Mouse (Mus musculus): Measurements from ENCODE around the gene Cenpn. TPM values are rescaled to one million over a fixed set of nuclear protein-coding genes. Genes with fewer than 3 reads are reported as not detected.

The Cenpn gene
- polyA plus RNA-seq (2015; fragmentation: Nextera tagmentation; extraction: Ambion mirVana): 29.8 and 30.1 TPM in 2 replicates

GRCm38 (mm10) chr8:116921337-116922059, at the start of gene Cenpn, which contains the start of gene Cmc2:
TSS of gene Cenpn (plus strand) at chr8:116921730.
TSS of gene Cmc2 (minus strand) at chr8:116921455.
- peaks cover 14% of the 10 kb centered on the region for H3K4me1 ChIP-seq
- peak within 1 kb of the TSS; percentile 70 for H3K4me2 ChIP-seq
- peak within 1 kb of the TSS; percentile 84 for H3K4me3 ChIP-seq
- peak; percentile 92 for ATAC-seq (ENCODE audit: insufficient number of reproducible peaks, low FRiP score, low TSS enrichment, low read depth)
- no peaks in the 10 kb centered on the region for H3K27me3 ChIP-seq
- H3K9me3 ChIP-seq: no peaks in the 10 kb centered on the region
- WGBS: under 1% methylated on average over 57 of the region's 57 CpGs
- H3K9ac ChIP-seq: peak within 1 kb of the TSS; percentile 79
- H3K27ac ChIP-seq: peak within 1 kb of the TSS; percentile 90
- H3K36me3 ChIP-seq: peaks cover 13% of the 10 kb centered on the region; the same call in 1 of the 2 replicates

- no peaks in the 10 kb centered on the region for H3K9me3 ChIP-seq
- H3K4me1 ChIP-seq: no peaks in the 10 kb centered on the region
- H3K27ac ChIP-seq: no peak overlapping the region
- WGBS: 69% methylated on average over 2 of the region's 2 CpGs
- no peak overlapping the region for H3K4me2 ChIP-seq
- H3K9ac ChIP-seq: no peak overlapping the region
- H3K27me3 ChIP-seq: no peaks in the 10 kb centered on the region
- no peak overlapping the region for H3K4me3 ChIP-seq
- H3K36me3 ChIP-seq: no peaks in the 10 kb centered on the region
- ATAC-seq (ENCODE audit: insufficient number of reproducible peaks, low FRiP score, low TSS enrichment, low read depth): no peak
Observed at GRCm38 (mm10) chr8:116872761-116873342, 48.7 kb upstream of the Cenpn start.

DNA sequence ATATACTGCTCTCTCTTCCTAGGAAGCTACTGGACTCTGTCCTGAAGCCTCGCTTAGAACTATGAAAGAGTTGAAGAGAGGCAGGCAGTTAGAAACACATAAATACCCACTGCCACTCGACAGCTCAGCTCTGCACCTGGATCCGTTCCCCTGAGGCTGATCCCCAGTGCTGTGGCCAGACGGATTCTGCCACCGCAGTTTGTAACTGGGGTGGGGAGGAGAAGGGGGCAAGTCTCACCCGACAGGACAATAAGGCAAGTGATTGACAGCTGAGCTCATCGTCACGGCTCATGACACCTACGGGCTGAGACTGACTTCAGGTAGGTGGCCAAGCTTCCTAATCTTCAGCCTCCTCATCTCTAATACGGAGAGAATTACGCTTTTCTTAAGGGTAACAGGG, 47.9 kb upstream of the Cenpn start:
- no peak overlapping the region for H3K27ac ChIP-seq
- no peak overlapping the region for H3K4me2 ChIP-seq
- no peak for ATAC-seq (ENCODE audit: insufficient number of reproducible peaks, low FRiP score, low TSS enrichment, low read depth)
- no peaks in the 10 kb centered on the region for H3K36me3 ChIP-seq
- no peaks in the 10 kb centered on the region for H3K9me3 ChIP-seq
- WGBS: 58% methylated on average over 11 of the region's 11 CpGs
- no peaks in the 10 kb centered on the region for H3K4me1 ChIP-seq
- no peak overlapping the region for H3K9ac ChIP-seq
- no peaks in the 10 kb centered on the region for H3K27me3 ChIP-seq
- no peak overlapping the region for H3K4me3 ChIP-seq

GRCm38 (mm10) chr8:116873986-116874385, 47.5 kb upstream of the Cenpn start:
- Histone ChIP-seq H3K27ac (no peak overlapping the region), H3K27me3 (no peaks in the 10 kb centered on the region), H3K4me3 (no peak overlapping the region), H3K9me3 (no peaks in the 10 kb centered on the region), H3K4me2 (no peak overlapping the region), H3K4me1 (no peaks in the 10 kb centered on the region), H3K9ac (no peak overlapping the region), H3K36me3 (no peaks in the 10 kb centered on the region)
- ATAC-seq (ENCODE audit: insufficient number of reproducible peaks, low FRiP score, low TSS enrichment, low read depth): no peak
- WGBS: 67% methylated on average over 8 of the region's 8 CpGs

- no peaks in the 10 kb centered on the region for H3K9me3 ChIP-seq
- no peak overlapping the region for H3K4me2 ChIP-seq
- no peaks in the 10 kb centered on the region for H3K4me1 ChIP-seq
- no peaks in the 10 kb centered on the region for H3K36me3 ChIP-seq
- no peak for ATAC-seq (ENCODE audit: insufficient number of reproducible peaks, low FRiP score, low TSS enrichment, low read depth)
- H3K9ac ChIP-seq: no peak overlapping the region
- WGBS: 80% methylated on average over 17 of the region's 17 CpGs
- H3K27me3 ChIP-seq: no peaks in the 10 kb centered on the region
- H3K27ac ChIP-seq: no peak overlapping the region
- H3K4me3 ChIP-seq: no peak overlapping the region
Observed at GRCm38 (mm10) chr8:116875798-116876450, 45.6 kb upstream of the Cenpn start.

- WGBS: 90% methylated on average over 8 of the region's 8 CpGs
- Histone ChIP-seq H3K9ac (no peak overlapping the region), H3K4me1 (no peaks in the 10 kb centered on the region), H3K9me3 (no peaks in the 10 kb centered on the region), H3K36me3 (peaks cover 4% of the 10 kb centered on the region; the same call in 1 of the 2 replicates), H3K4me3 (no peak overlapping the region), H3K4me2 (no peak overlapping the region), H3K27me3 (no peaks in the 10 kb centered on the region), H3K27ac (no peak overlapping the region)
- ATAC-seq (ENCODE audit: insufficient number of reproducible peaks, low FRiP score, low TSS enrichment, low read depth): no peak
Observed at GRCm38 (mm10) chr8:116881396-116881795, 40.1 kb upstream of the Cenpn start.

DNA sequence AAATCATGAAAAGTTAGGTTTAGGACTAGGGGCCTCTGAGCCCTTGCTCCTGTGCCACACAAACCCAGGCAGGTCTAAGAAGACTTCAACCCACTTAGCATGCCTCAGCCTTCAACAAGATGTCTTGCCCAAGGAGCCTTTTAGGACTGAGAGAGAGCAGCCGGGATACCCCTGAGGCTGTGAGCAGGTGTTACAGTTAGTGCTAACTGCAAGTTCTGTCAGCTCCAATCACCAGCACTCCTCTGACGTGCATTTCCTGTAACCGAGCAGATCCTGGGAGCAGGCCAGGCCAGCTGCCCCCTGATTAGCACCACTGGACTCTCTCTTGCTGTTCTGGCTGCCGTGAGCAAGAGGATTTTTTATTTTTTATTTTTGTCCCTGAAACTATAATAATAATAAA, 33.7 kb upstream of the Cenpn start:
- Histone ChIP-seq H3K27ac (no peak overlapping the region), H3K27me3 (no peaks in the 10 kb centered on the region), H3K4me3 (no peak overlapping the region), H3K4me1 (no peaks in the 10 kb centered on the region), H3K36me3 (peaks cover 33% of the 10 kb centered on the region), H3K4me2 (no peak overlapping the region), H3K9me3 (no peaks in the 10 kb centered on the region), H3K9ac (no peak overlapping the region)
- ATAC-seq (ENCODE audit: insufficient number of reproducible peaks, low FRiP score, low TSS enrichment, low read depth): no peak
- WGBS: 39% methylated on average over 4 of the region's 4 CpGs

DNA sequence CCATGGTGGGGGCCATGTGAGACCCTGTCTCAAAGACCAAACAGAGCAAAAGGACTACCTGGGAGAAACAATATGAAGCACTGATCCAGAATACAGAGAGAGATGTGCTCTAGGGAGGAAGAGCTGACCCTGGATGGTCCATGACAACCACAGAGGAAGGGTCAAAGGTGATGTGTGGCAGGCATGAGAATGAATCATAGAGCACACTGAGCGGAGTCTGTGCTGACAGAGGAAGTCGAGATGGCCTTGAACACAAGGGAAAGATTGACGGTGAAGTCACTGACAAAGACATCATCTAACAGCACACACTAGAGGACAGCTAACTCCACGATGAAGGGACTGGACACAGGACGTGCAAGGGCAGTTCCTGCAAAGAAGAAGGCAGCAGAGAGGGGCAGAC, 30.1 kb upstream of the Cenpn start:
- H3K9ac ChIP-seq: 0 out of 2 replicates have a peak overlapping the region, but pooled peaks have one; percentile 4
- ATAC-seq (ENCODE audit: insufficient number of reproducible peaks, low FRiP score, low TSS enrichment, low read depth): no peak
- H3K4me2 ChIP-seq: no peak overlapping the region
- H3K36me3 ChIP-seq: peaks cover 38% of the 10 kb centered on the region
- no peaks in the 10 kb centered on the region for H3K27me3 ChIP-seq
- H3K9me3 ChIP-seq: no peaks in the 10 kb centered on the region
- H3K27ac ChIP-seq: no peak overlapping the region
- 87% methylated on average over 5 of the region's 5 CpGs for WGBS
- H3K4me1 ChIP-seq: no peaks in the 10 kb centered on the region
- H3K4me3 ChIP-seq: no peak overlapping the region

DNA sequence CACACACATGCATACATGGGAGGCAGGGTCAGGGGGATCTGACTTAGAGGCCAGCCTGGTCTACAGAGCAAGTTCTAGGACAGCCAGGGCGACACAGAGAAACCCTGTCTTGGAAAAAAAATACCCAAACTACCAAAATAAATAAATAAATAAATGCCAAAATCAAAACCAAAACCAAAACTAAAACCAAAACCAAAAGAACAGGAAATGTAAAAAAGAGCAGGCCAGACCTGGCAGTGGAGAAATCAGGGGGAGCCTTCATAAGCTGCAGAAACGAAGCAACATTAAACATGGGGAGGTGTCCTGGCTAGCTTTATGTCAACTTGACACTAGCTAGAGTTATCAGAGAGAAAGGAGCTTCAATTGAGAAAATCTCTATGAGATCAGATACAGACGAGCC, 29.4 kb upstream of the Cenpn start:
- H3K9ac ChIP-seq: no peak overlapping the region
- 85% methylated on average over 3 of the region's 3 CpGs for WGBS
- no peak for ATAC-seq (ENCODE audit: insufficient number of reproducible peaks, low FRiP score, low TSS enrichment, low read depth)
- H3K27me3 ChIP-seq: no peaks in the 10 kb centered on the region
- H3K27ac ChIP-seq: no peak overlapping the region
- no peak overlapping the region for H3K4me2 ChIP-seq
- peaks cover 31% of the 10 kb centered on the region for H3K36me3 ChIP-seq
- H3K4me1 ChIP-seq: no peaks in the 10 kb centered on the region
- H3K9me3 ChIP-seq: no peaks in the 10 kb centered on the region
- H3K4me3 ChIP-seq: no peak overlapping the region

DNA sequence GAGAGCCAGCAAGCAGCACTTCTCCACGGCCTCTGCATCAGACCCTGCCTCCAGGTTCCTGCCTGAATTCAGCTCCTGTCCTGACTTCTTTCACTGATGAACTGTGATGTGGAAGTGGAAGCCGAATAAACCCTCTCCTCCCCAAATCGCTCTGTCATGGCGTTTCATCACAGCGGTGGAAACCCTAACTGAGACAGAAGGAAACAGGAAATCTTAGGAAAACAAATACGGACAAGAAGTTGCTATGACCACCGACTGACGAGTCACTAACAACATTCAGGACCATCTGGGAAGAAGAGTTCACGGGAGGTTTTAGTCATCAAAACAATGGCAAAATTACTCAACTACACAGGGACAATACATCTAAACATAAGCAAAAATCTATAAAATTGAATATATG, 28.9 kb upstream of the Cenpn start:
- no peak for ATAC-seq (ENCODE audit: insufficient number of reproducible peaks, low FRiP score, low TSS enrichment, low read depth)
- H3K4me3 ChIP-seq: no peak overlapping the region
- H3K27ac ChIP-seq: no peak overlapping the region
- H3K4me1 ChIP-seq: no peaks in the 10 kb centered on the region
- no peaks in the 10 kb centered on the region for H3K27me3 ChIP-seq
- H3K9ac ChIP-seq: no peak overlapping the region
- 86% methylated on average over 9 of the region's 9 CpGs for WGBS
- no peak overlapping the region for H3K4me2 ChIP-seq
- no peaks in the 10 kb centered on the region for H3K9me3 ChIP-seq
- H3K36me3 ChIP-seq: peaks cover 26% of the 10 kb centered on the region

GRCm38 (mm10) chr8:116893938-116894337, 27.6 kb upstream of the Cenpn start:
- Histone ChIP-seq H3K4me1 (no peaks in the 10 kb centered on the region), H3K9ac (no peak overlapping the region), H3K27me3 (no peaks in the 10 kb centered on the region), H3K4me2 (no peak overlapping the region), H3K9me3 (no peaks in the 10 kb centered on the region), H3K27ac (no peak overlapping the region), H3K4me3 (no peak overlapping the region), H3K36me3 (peaks cover 19% of the 10 kb centered on the region)
- no peak for ATAC-seq (ENCODE audit: insufficient number of reproducible peaks, low FRiP score, low TSS enrichment, low read depth)
- 89% methylated on average over 11 of the region's 11 CpGs for WGBS

DNA sequence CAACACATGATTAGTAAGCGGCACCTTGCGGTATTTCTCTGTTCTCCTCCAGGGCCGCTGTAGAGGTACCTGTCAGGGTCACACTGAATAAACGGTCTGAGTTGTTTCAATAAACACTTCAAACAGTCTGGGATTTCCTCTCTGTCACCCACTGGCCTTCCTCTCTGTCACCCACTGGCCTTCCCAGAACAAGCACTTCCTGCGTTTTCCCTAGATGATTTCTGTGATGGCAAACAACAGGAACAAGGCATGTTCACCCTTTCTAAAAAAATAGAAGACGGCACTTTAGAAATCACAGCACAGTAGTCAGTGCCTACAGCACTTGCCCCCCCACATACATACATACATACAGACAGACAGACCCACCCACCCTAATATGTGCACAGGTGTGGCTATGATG, 26.0 kb upstream of the Cenpn start:
- ATAC-seq (ENCODE audit: insufficient number of reproducible peaks, low FRiP score, low TSS enrichment, low read depth): no peak
- no peaks in the 10 kb centered on the region for H3K9me3 ChIP-seq
- no peak overlapping the region for H3K4me2 ChIP-seq
- no peaks in the 10 kb centered on the region for H3K27me3 ChIP-seq
- no peaks in the 10 kb centered on the region for H3K4me1 ChIP-seq
- peaks cover 12% of the 10 kb centered on the region for H3K36me3 ChIP-seq
- no peak overlapping the region for H3K9ac ChIP-seq
- H3K4me3 ChIP-seq: no peak overlapping the region
- 98% methylated on average over 6 of the region's 6 CpGs for WGBS
- no peak overlapping the region for H3K27ac ChIP-seq
